Mouse (Mus musculus) neural tube, embryonic 13.5 days (tissue): ENCODE data around the gene Ccdc191. TPM values are rescaled to one million over a fixed set of nuclear protein-coding genes. Genes with fewer than 3 reads are reported as not detected.

Experiments used
- ATAC-seq: fragments of 200-750 bp; cut with Nextera tagmentation; 2 replicates; pipeline ENCODE4 v1.8.0; 2017; ENCODE audit warnings: low read depth, mild to moderate bottlenecking, moderate TSS enrichment, moderate library complexity
- H3K27ac ChIP-seq: fragments of 300-500 bp; sonication (generic); replicated peaks from 2 replicates; pipeline ENCODE4 v1.5.1; 2015; ENCODE audit warnings: moderate library complexity, mild to moderate bottlenecking, inconsistent platforms
- H3K27me3 ChIP-seq: fragments of 300-500 bp; sonication (generic); 2 replicates; pipeline ENCODE4 v1.6.1; 2015; ENCODE audit warnings: mild to moderate bottlenecking, inconsistent platforms
- H3K36me3 ChIP-seq: fragments of 300-500 bp; sonication (generic); 2 replicates; pipeline ENCODE4 v1.6.1; 2015; ENCODE audit warnings: mild to moderate bottlenecking, inconsistent platforms
- H3K4me1 ChIP-seq: fragments of 300-500 bp; sonication (generic); replicated peaks from 2 replicates; pipeline ENCODE4 v1.6.1; 2015; ENCODE audit warnings: inconsistent platforms
- H3K4me2 ChIP-seq: fragments of 300-500 bp; sonication (generic); 2 replicates; pipeline ENCODE4 v1.6.1; 2015; ENCODE audit warnings: inconsistent platforms, mild to moderate bottlenecking, moderate library complexity
- H3K4me3 ChIP-seq: fragments of 300-500 bp; sonication (generic); 2 replicates; pipeline ENCODE4 v1.5.1; 2015; ENCODE audit warnings: mild to moderate bottlenecking, inconsistent platforms
- H3K9ac ChIP-seq: fragments of 300-500 bp; sonication (generic); 2 replicates; pipeline ENCODE4 v1.6.1; 2015; ENCODE audit warnings: moderate library complexity, mild to moderate bottlenecking, inconsistent platforms
- H3K9me3 ChIP-seq: fragments of 300-500 bp; sonication (generic); 2 replicates; pipeline ENCODE4 v1.6.1; 2016; ENCODE audit warnings: inconsistent platforms
- WGBS: fragments of 180-500 bp; shearing (Covaris S2); methylation state at CpG from one replicate; pipeline ENCODE4 v1.1.7; 2015; 5-methylcytosine and 5-hydroxymethylcytosine counted together
- polyA plus RNA-seq: library from polyadenylated mRNA; unstranded; fragments of >200 nt; fragmentation: Nextera tagmentation; extraction: Ambion mirVana; gene quantifications from 2 replicates; pipeline ENCODE4 v1.2.1, GENCODE M21; 2015

The Ccdc191 gene
- polyA plus RNA-seq, 1 experiment from 2014 or later, result 8.9 TPM

DNA sequence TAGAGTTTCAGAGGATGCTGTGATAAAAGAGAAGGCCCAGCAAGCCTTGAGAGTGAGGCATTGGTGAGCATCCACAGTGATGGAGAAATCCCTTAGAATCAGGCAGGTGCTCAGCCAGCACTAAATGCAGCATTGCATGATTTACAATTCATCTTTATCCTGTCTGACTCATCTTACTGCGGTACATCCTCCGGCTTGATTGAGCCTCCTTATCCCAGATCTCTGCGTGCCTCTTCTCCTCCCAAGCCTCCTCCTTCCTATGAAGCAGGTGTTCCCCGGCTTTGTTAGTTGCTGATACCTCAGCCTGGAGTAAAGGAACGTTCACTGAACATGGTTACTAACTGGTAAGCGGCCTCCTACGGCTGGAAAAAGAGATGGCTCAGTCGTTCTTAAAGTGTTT is 4.9 kb downstream of the Ccdc191 start:
- Histone ChIP-seq H3K27ac (no peak overlapping the region), H3K4me2 (no peak overlapping the region), H3K9ac (no peak overlapping the region), H3K27me3 (no peaks in the 10 kb centered on the region), H3K4me3 (no peak overlapping the region), H3K36me3 (no peaks in the 10 kb centered on the region), H3K4me1 (peaks cover 9% of the 10 kb centered on the region), H3K9me3 (no peaks in the 10 kb centered on the region)
- no peak for ATAC-seq
- WGBS, result 93% methylated on average over 8 of the region's 8 CpGs

DNA sequence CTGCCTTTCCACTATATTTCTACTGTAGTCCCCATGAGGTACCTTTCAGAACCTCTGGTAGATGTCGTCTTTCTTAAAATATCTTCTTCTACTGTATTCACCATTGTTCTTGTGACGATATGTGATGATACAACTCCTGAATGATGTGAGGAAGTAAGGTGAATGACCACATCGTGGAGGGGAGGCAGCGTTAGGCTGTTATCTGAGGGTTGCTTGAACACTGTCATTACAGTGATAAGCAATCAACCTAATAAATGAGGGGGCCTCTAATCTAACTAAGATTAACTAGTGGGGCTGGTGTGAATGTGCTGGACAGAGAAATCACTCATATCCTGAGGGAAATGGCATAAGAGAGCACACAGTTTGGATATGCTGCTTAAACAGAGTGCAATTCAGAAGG is 10.5 kb downstream of the Ccdc191 start:
- no peaks in the 10 kb centered on the region for H3K9me3 ChIP-seq
- WGBS, result 91% methylated on average over 4 of the region's 4 CpGs

DNA sequence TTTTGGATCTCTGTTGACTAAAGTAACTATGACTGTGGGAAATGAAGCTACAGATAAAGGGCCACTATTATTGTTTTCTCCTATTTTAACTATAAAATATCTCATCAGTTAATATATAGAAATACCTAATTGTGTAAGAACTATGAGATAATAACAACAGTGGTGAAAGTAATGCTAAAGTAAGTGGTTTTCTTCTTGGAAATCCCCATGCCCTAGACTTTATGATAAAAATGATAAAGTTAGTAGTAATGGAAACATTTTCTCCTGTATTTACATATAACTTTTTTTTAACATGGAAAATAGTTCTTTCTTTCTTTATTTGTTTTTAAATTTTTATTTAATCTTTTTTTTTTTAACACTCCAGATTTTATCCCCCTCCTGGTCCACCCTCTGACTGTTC is 11.0 kb downstream of the Ccdc191 start:
- Histone ChIP-seq H3K9me3 (no peaks in the 10 kb centered on the region), H3K4me3 (no peak overlapping the region), H3K4me2 (no peak overlapping the region), H3K27me3 (no peaks in the 10 kb centered on the region), H3K9ac (no peak overlapping the region), H3K36me3 (no peaks in the 10 kb centered on the region), H3K27ac (no peak overlapping the region), H3K4me1 (no peaks in the 10 kb centered on the region)
- no peak for ATAC-seq

More for the DNA sequence above, 10.5 kb downstream of the Ccdc191 start:
- H3K4me1 ChIP-seq, result no peaks in the 10 kb centered on the region
- no peak overlapping the region for H3K4me3 ChIP-seq
- ATAC-seq, result no peak
- H3K27ac ChIP-seq, result no peak overlapping the region
- H3K36me3 ChIP-seq, result no peaks in the 10 kb centered on the region
- H3K4me2 ChIP-seq, result no peak overlapping the region
- no peak overlapping the region for H3K9ac ChIP-seq
- H3K27me3 ChIP-seq, result no peaks in the 10 kb centered on the region

DNA sequence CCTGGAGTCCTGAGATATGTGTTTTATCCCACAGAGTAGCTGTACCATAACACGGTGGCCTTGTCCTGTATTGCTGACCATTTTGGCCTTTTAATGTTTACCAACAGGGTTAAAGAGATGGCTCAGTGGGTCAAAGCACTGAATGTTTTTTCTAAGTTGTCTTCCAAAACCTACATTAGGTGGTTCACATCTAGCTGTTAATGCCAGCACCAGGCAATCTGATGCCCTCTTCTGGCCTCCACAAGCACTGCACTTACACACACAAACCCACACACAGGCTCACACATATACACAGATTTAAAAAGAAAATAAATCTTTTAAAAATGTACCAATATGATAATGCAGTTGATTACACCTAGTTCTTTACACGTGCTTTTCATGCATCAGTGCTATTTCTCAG is 19.3 kb downstream of the Ccdc191 start:
- Histone ChIP-seq H3K4me3 (no peak overlapping the region), H3K4me1 (no peaks in the 10 kb centered on the region), H3K9me3 (no peaks in the 10 kb centered on the region), H3K36me3 (peaks cover 13% of the 10 kb centered on the region), H3K27ac (no peak overlapping the region), H3K4me2 (no peak overlapping the region), H3K27me3 (no peaks in the 10 kb centered on the region), H3K9ac (no peak overlapping the region)
- 89% methylated on average over 2 of the region's 2 CpGs for WGBS
- no peak for ATAC-seq

DNA sequence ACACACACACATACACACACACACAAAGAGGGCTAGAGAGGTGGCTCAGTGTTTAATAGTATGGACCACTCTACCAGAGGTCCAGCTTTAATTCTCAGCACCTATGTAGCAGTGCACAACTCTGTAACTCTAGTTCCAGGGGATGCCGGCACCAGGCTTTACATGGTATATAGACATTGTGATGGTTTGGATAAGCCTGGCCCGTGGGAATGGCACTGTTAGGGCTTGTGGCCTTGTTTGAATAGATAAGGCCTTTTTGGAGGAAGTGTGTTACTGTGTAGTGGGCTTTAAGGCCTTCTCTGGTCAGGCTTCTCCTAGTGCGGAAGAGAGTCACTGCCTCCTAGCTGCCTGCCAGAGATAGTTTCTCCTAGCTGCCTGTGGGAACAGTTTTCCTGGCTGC is 29.3 kb downstream of the Ccdc191 start:
- Histone ChIP-seq H3K27me3 (no peaks in the 10 kb centered on the region), H3K4me1 (no peaks in the 10 kb centered on the region), H3K27ac (no peak overlapping the region), H3K4me3 (no peak overlapping the region), H3K9ac (no peak overlapping the region), H3K36me3 (0 out of 2 replicates have a peak, but pooled peaks cover 4% of the 10 kb centered on the region), H3K9me3 (no peaks in the 10 kb centered on the region), H3K4me2 (no peak overlapping the region)
- WGBS, result 89% methylated on average over 3 of the region's 3 CpGs
- no peak for ATAC-seq

DNA sequence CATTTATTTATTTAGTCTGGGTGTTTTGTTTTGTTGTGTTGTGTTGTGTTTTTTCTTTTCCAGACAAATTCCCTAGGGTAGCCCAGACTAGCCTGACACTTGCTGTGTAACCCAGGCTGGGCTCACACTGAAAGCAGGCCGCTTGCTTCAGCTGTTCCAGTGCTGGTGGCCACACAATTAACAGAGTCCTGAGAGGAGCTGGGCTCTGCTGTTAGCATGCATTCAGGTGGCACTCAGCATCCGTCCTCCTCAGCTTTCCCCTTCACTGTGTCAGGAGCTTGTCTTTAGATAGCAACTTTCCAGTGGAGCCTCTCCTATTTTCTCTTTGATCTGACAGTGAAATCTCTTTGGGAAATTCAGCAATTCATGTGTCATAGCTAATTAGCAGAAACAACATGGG is 32.4 kb downstream of the Ccdc191 start:
- Histone ChIP-seq H3K27ac (no peak overlapping the region), H3K36me3 (no peaks in the 10 kb centered on the region), H3K4me1 (peaks cover 11% of the 10 kb centered on the region), H3K4me2 (no peak overlapping the region), H3K27me3 (no peaks in the 10 kb centered on the region), H3K9ac (no peak overlapping the region), H3K9me3 (no peaks in the 10 kb centered on the region), H3K4me3 (no peak overlapping the region)
- no peak for ATAC-seq
- 72% methylated on average over 2 of the region's 2 CpGs for WGBS

DNA sequence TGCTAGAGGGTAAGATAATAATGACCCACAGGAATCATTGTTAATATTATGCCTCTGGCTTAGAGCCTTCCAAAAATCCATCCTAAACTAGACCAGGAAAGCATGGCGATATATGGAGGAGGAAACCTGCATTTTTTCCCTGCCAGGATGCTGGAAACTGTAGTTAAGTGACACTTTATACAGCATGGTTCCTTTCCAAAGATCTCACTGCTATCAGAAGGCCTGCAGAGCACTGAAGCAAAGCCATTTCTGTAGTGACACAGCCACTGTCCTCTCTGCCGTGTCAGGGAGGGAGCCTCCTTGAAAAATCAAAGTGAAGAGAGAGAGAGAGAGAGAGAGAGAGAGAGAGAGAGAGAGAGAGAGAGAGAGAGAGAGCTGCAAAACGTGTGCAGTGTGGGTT is 33.0 kb downstream of the Ccdc191 start:
- H3K4me1 ChIP-seq, result peaks cover 11% of the 10 kb centered on the region
- no peak overlapping the region for H3K4me2 ChIP-seq
- no peaks in the 10 kb centered on the region for H3K27me3 ChIP-seq
- H3K9me3 ChIP-seq, result no peaks in the 10 kb centered on the region
- H3K9ac ChIP-seq, result no peak overlapping the region
- ATAC-seq, result no peak
- H3K36me3 ChIP-seq, result no peaks in the 10 kb centered on the region
- WGBS, result 68% methylated on average over 3 of the region's 3 CpGs
- no peak overlapping the region for H3K4me3 ChIP-seq
- H3K27ac ChIP-seq, result no peak overlapping the region

DNA sequence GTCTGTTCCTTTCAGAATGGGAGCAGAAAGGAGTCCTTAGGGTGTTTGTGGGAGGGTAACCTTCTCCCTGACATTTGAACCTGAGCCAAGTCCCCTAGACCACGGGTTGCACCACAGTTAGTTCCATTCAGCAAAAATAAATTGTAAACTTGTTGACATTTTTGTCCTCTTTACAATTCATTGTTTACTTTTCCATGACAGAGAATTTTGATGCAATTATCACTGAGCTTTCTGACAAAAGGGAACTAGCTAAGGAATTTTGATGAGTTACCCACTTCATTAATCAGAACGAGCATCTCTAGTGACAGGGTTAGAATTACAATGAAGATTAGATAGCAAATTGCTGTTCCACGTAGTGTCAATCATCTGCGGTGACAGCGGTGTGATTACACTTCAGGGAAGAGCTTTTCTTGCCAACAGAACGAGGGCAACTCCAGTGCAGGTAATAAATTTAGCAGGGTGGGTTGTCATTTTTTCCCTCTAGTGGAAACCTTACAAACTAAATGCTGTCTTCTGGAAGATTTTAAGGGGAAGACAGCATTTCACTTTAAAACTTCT is 35.5 kb downstream of the Ccdc191 start:
- no peak overlapping the region for H3K4me2 ChIP-seq
- no peaks in the 10 kb centered on the region for H3K36me3 ChIP-seq
- no peak overlapping the region for H3K9ac ChIP-seq
- no peaks in the 10 kb centered on the region for H3K9me3 ChIP-seq
- 56% methylated on average over 6 of the region's 6 CpGs for WGBS
- peaks cover 11% of the 10 kb centered on the region for H3K4me1 ChIP-seq
- no peak for ATAC-seq
- H3K4me3 ChIP-seq, result no peak overlapping the region
- no peaks in the 10 kb centered on the region for H3K27me3 ChIP-seq
- 0 out of 2 replicates have a peak overlapping the region, but pooled peaks have one; percentile 42 for H3K27ac ChIP-seq

DNA sequence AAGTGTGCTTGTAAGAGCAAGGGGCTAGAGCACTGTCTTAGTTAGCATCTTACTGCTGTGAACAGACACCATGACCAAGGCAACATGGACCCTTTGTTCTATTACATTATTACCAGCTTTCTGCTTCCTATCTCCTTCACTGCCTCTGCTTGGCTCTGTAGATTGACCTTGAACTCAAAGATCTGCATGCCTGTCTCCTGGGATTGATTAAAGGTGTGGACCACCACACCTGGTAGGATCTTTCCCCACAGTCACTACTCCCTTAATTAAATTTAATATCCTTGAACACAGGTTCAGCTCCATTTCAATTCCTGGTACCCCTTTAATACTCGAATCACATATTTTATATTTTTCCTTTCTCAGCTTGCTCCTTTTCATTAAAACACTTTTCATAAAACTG is 36.2 kb downstream of the Ccdc191 start:
- no peak for ATAC-seq
- no peaks in the 10 kb centered on the region for H3K9me3 ChIP-seq
- no peaks in the 10 kb centered on the region for H3K36me3 ChIP-seq
- H3K9ac ChIP-seq, result no peak overlapping the region
- no peak overlapping the region for H3K4me2 ChIP-seq
- H3K4me1 ChIP-seq, result peaks cover 12% of the 10 kb centered on the region
- 89% methylated on average over 1 of the region's 1 CpGs for WGBS
- H3K4me3 ChIP-seq, result no peak overlapping the region
- peak overlapping the region; percentile 49 for H3K27ac ChIP-seq
- no peaks in the 10 kb centered on the region for H3K27me3 ChIP-seq

DNA sequence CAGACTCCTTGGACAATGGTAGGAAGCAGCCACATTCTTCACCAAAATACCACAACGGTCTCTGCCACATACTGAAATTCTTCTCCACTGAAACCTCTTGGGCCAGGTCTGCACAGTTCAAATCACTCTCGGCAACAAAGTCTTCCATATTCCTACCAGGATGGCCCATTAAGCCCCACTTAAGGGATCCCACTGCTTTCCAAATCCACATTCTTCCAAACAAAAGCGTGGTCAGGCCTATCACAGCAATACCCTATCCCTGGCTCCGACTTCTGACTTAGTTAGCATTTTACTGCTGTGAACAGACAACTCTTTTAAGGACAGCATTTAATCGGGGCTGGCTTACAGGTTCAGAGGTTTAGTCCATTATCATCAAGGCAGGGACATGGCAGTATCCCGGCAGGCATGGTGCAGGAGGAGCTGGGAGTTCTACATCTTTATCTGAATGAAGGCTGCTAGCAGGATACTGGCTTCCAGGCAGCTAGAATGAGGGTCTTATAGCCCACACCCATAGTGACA is 36.8 kb downstream of the Ccdc191 start, which contains the start of gene Qtrt2:
Gene Qtrt2 (minus strand): TSS at position 469 of the 519 bp plus-strand sequence.
- Histone ChIP-seq H3K27ac (peak within 1 kb of the TSS; percentile 49), H3K36me3 (no peaks in the 10 kb centered on the region), H3K27me3 (no peaks in the 10 kb centered on the region), H3K4me1 (peaks cover 17% of the 10 kb centered on the region), H3K4me3 (no peak within 1 kb of the TSS), H3K9me3 (no peaks in the 10 kb centered on the region), H3K4me2 (no peak within 1 kb of the TSS), H3K9ac (no peak within 1 kb of the TSS)
- WGBS, result 36% methylated on average over 6 of the region's 6 CpGs
- ATAC-seq, result no peak

DNA sequence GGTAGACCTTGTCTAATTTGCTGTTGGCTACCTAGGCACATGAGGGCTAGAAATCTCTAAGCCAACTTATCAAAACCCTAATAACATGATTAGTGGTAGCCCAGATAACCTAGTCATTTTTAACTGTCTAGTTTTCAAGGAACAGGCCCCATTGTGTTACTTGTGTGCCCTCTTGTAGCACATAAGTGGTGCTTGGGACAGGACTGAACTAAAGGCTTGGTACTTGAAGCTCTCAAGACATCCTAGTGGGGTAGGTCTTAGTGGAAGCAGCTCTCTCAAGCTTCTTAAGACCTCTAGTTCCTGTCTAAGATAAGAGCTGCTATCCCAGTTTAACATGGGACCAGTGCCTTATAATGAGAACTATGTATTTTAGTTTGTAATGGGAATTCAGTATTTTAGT is 41.0 kb downstream of the Ccdc191 start:
- no peak overlapping the region for H3K27ac ChIP-seq
- no peaks in the 10 kb centered on the region for H3K27me3 ChIP-seq
- no peak for ATAC-seq
- peaks cover 19% of the 10 kb centered on the region for H3K4me1 ChIP-seq
- H3K9ac ChIP-seq, result no peak overlapping the region
- no peak overlapping the region for H3K4me3 ChIP-seq
- H3K36me3 ChIP-seq, result no peaks in the 10 kb centered on the region
- H3K9me3 ChIP-seq, result no peaks in the 10 kb centered on the region
- H3K4me2 ChIP-seq, result no peak overlapping the region

DNA sequence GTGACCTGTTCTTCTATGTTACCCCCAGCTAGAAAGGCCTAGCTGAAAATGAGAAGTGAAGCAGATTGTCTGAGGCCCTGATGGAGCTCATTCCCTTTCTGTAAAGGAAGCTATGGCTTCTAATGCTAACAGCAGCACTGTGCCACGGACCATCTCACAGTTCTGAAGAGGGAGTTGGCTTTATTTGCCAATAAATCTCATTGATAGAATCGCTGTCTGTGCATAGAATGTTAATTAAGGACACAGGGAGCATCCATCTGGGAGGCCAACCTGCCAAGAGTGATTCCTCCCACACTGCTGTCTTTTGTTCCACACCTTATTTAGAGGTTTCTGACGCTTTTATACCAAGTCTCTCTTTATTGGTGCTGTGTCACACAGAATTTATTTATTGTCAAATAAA is 41.9 kb downstream of the Ccdc191 start:
- Histone ChIP-seq H3K27me3 (no peaks in the 10 kb centered on the region), H3K9ac (0 out of 2 replicates have a peak overlapping the region, but pooled peaks have one; percentile 0), H3K27ac (peak overlapping the region; percentile 81), H3K36me3 (no peaks in the 10 kb centered on the region), H3K9me3 (no peaks in the 10 kb centered on the region), H3K4me1 (peaks cover 18% of the 10 kb centered on the region), H3K4me3 (no peak overlapping the region), H3K4me2 (no peak overlapping the region)
- ATAC-seq, result peak; percentile 91
- WGBS, result 20% methylated on average over 3 of the region's 3 CpGs

DNA sequence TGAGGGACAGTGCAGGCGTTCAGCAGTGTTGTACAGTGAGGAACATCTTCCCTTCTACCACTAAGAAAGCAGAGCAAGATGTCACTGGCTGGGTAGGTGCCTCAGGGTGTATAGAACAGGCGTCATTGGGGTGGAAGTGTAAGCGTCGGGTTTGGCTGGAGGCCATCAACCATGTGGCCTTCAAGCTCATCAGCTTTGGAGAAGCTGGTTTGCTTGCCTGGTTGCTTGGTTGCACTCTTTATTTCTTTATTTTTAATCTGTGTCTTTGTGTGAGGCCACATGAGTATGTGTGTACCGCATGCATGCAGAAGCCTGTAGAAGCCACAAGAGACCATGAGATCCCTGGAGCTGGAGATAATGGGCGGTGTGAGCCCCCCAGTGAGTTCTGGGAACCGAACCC is 42.7 kb downstream of the Ccdc191 start:
- no peak overlapping the region for H3K4me2 ChIP-seq
- H3K27me3 ChIP-seq, result no peaks in the 10 kb centered on the region
- ATAC-seq, result peak; percentile 46; the same call in 1 of the 2 replicates

More for the DNA sequence above, 42.7 kb downstream of the Ccdc191 start:
- Histone ChIP-seq H3K27ac (peak overlapping the region; percentile 54), H3K4me3 (no peak overlapping the region), H3K9ac (no peak overlapping the region), H3K4me1 (peaks cover 15% of the 10 kb centered on the region), H3K9me3 (no peaks in the 10 kb centered on the region), H3K36me3 (no peaks in the 10 kb centered on the region)
- WGBS, result 80% methylated on average over 7 of the region's 7 CpGs
